Mouse (Mus musculus) CH12.LX (cell line): ENCODE measurements around the gene Usmg5. TPM values are rescaled to one million over a fixed set of nuclear protein-coding genes. Genes with fewer than 3 reads are reported as not detected.

Experiments
- DNase-seq: peaks from one replicate; pipeline ENCODE4 v3.0.0-alpha.2; 2013; ENCODE audit errors: extremely low read depth
- H3K27ac ChIP-seq: 2 replicates; pipeline ENCODE4 v1.5.1; 2012; ENCODE audit warnings: low read depth, mild to moderate bottlenecking, control low read depth, moderate library complexity; ENCODE audit not compliant: insufficient read depth
- H3K27me3 ChIP-seq: replicated peaks from 2 replicates; pipeline ENCODE3; 2012; ENCODE audit warnings: inconsistent platforms
- H3K36me3 ChIP-seq, 2 experiments: replicated peaks in 1 of 2; 2 replicates each; pipeline versions ENCODE3 to v1.6.1; 2012; ENCODE audit warnings: inconsistent platforms in 1 of 2, low read length in 1 of 2, mild to moderate bottlenecking in 1 of 2, mixed read lengths in 1 of 2, moderate library complexity in 1 of 2; ENCODE audit not compliant: control insufficient read depth in 1 of 2, insufficient read depth in 1 of 2
- H3K4me1 ChIP-seq, 2 experiments: 2 replicates each; pipeline ENCODE4 v1.6.1; 2012; ENCODE audit warnings: inconsistent platforms in 1 of 2, moderate library complexity in 1 of 2; ENCODE audit not compliant: insufficient read depth in 2 of 2, control insufficient read depth in 1 of 2
- H3K4me2 ChIP-seq: 2 replicates; pipeline ENCODE4 v1.6.1; 2012; ENCODE audit warnings: low read depth, mild to moderate bottlenecking, control low read depth; ENCODE audit not compliant: poor library complexity, insufficient read depth, severe bottlenecking
- H3K4me3 ChIP-seq, 3 experiments: fragments of 150-350 bp in 1 of 3; sonication (generic) in 1 of 3; replicated peaks in 1 of 3; 2 replicates each; pipeline versions ENCODE3 to v1.5.1; 2011 to 2012; ENCODE audit warnings: low read depth in 2 of 3, low read length in 2 of 3, mild to moderate bottlenecking in 2 of 3, moderate library complexity in 2 of 3, control low read depth in 1 of 3, improper control_type of control experiment in 1 of 3, inconsistent platforms in 1 of 3, mixed read lengths in 1 of 3; ENCODE audit not compliant: poor library complexity in 1 of 3
- H3K79me2 ChIP-seq: replicated peaks from 2 replicates; pipeline ENCODE4 v1.6.1; 2012; ENCODE audit warnings: mild to moderate bottlenecking, moderate library complexity; ENCODE audit not compliant: control insufficient read depth, poor library complexity, insufficient read depth, severe bottlenecking; ENCODE audit errors: extremely low read depth
- H3K9ac ChIP-seq: 2 replicates; pipeline ENCODE4 v1.6.1; 2012; ENCODE audit warnings: low read depth, mild to moderate bottlenecking, control low read depth, moderate library complexity; ENCODE audit not compliant: insufficient read depth
- H3K9me3 ChIP-seq: replicated peaks from 2 replicates; pipeline ENCODE3; 2012; ENCODE audit warnings: low read length, inconsistent platforms, mixed read lengths
- CTCF ChIP-seq, 2 experiments: IDR thresholded peaks in 1 of 2; conservative IDR thresholded peaks in 1 of 2; 2 replicates each; pipeline ENCODE4 v1.5.1; 2011 to 2012; ENCODE audit warnings: low read depth in 2 of 2, low read length in 2 of 2, improper control_type of control experiment in 1 of 2, inconsistent platforms in 1 of 2, mild to moderate bottlenecking in 1 of 2, moderate library complexity in 1 of 2
- ELF1 ChIP-seq: IDR thresholded peaks from 2 replicates; pipeline ENCODE4 v1.6.1; 2014; ENCODE audit warnings: low read depth, mild to moderate bottlenecking, inconsistent platforms, low read length, improper control_type of control experiment
- EP300 ChIP-seq: IDR thresholded peaks from 2 replicates; pipeline ENCODE4 v1.6.1; 2011; ENCODE audit warnings: low read length, improper control_type of control experiment
- GABPA ChIP-seq: IDR thresholded peaks from 2 replicates; pipeline ENCODE4 v1.6.1; 2012; ENCODE audit warnings: low read depth, low read length, improper control_type of control experiment, inconsistent platforms; ENCODE audit not compliant: insufficient replicate concordance
- HCFC1 ChIP-seq: IDR thresholded peaks from 2 replicates; pipeline ENCODE4 v1.6.1; 2012; ENCODE audit warnings: low read depth, mild to moderate bottlenecking, inconsistent platforms, low read length, improper control_type of control experiment
- JUN ChIP-seq: IDR thresholded peaks from 2 replicates; pipeline ENCODE4 v1.6.1; 2011; ENCODE audit warnings: low read depth, mild to moderate bottlenecking, low read length, improper control_type of control experiment, moderate library complexity; ENCODE audit not compliant: insufficient read depth
- JUND ChIP-seq: conservative IDR thresholded peaks from 2 replicates; pipeline ENCODE4 v1.6.1; 2011; ENCODE audit warnings: low read depth, low read length, improper control_type of control experiment
- MEF2A ChIP-seq: IDR thresholded peaks from 2 replicates; pipeline ENCODE4 v1.6.1; 2014; ENCODE audit warnings: low read depth, mild to moderate bottlenecking, inconsistent platforms, low read length, improper control_type of control experiment, borderline replicate concordance
- NELFE ChIP-seq: IDR thresholded peaks from 2 replicates; pipeline ENCODE4 v1.6.1; 2011; ENCODE audit warnings: low read depth, low read length, improper control_type of control experiment
- PAX5 ChIP-seq: IDR thresholded peaks from 2 replicates; pipeline ENCODE4 v1.6.1; 2012; ENCODE audit warnings: low read length, inconsistent platforms, mixed read lengths
- POLR2A ChIP-seq: IDR thresholded peaks from 2 replicates; pipeline ENCODE4 v1.6.1; 2011; ENCODE audit warnings: low read depth, mild to moderate bottlenecking, improper control_type of control experiment, low read length
- POLR2AphosphoS2 ChIP-seq: IDR thresholded peaks from 2 replicates; pipeline ENCODE4 v1.6.1; 2011; ENCODE audit warnings: low read depth, low read length, improper control_type of control experiment
- RAD21 ChIP-seq: IDR thresholded peaks from 2 replicates; pipeline ENCODE4 v1.6.1; 2011; ENCODE audit warnings: low read depth, mild to moderate bottlenecking, low read length, improper control_type of control experiment, moderate library complexity
- SIN3A ChIP-seq: IDR thresholded peaks from 2 replicates; pipeline ENCODE4 v1.6.1; 2012; ENCODE audit warnings: low read length, improper control_type of control experiment, inconsistent platforms
- SMC3 ChIP-seq: IDR thresholded peaks from 2 replicates; pipeline ENCODE4 v1.6.1; 2011; ENCODE audit warnings: low read depth, low read length, improper control_type of control experiment
- TCF12 ChIP-seq: IDR thresholded peaks from 2 replicates; pipeline ENCODE4 v1.6.1; 2014; ENCODE audit warnings: low read depth, mild to moderate bottlenecking, inconsistent platforms, low read length, improper control_type of control experiment
- USF1 ChIP-seq: IDR thresholded peaks from 2 replicates; pipeline ENCODE4 v1.6.1; 2014; ENCODE audit warnings: low read depth, mild to moderate bottlenecking, inconsistent platforms, low read length, improper control_type of control experiment
- ZC3H11A ChIP-seq: IDR thresholded peaks from 2 replicates; pipeline ENCODE4 v1.6.1; 2012; ENCODE audit warnings: low read depth, mild to moderate bottlenecking, inconsistent platforms, low read length, improper control_type of control experiment
- ZMIZ1 ChIP-seq: IDR thresholded peaks from 2 replicates; pipeline ENCODE4 v1.6.1; 2012; ENCODE audit warnings: low read depth, mild to moderate bottlenecking, inconsistent platforms, low read length, improper control_type of control experiment
- ZNF384 ChIP-seq: IDR thresholded peaks from 2 replicates; pipeline ENCODE4 v1.6.1; 2012; ENCODE audit warnings: low read depth, low read length, improper control_type of control experiment, inconsistent platforms
- dilution Hi-C: fragments of 300-500 bp; cut with MboI; formaldehyde crosslinking; loops from 2 replicates; pipeline ENCODE4 v1.14.3; 2020; ENCODE audit warnings: low sequenced_read_pairs; ENCODE audit not compliant: extremely low pct_unique_long_range_greater_than_20kb, extremely low pct_ligation_motif_present
- in situ Hi-C: fragments of 300-500 bp; cut with MboI; formaldehyde crosslinking; loops from 3 replicates; pipeline ENCODE4 v1.14.3; 2019; ENCODE audit warnings: low sequenced_read_pairs, low pct_ligation_motif_present, low pct_unique_long_range_greater_than_20kb, mixed read lengths
- polyA plus RNA-seq: library from polyadenylated mRNA; unstranded; fragments of >175 nt; gene quantifications from 2 replicates; pipeline ENCODE4 v1.2.1, GENCODE M21; 2012; ENCODE audit warnings: low read depth; ENCODE audit not compliant: insufficient read length
- total RNA-seq, 2 experiments: library from RNA; depleted of rRNA; stranded (reverse); fragments of 300-350 nt in 1 of 2; fragments of >200 nt in 1 of 2; gene quantifications; 2 replicates each; pipeline ENCODE4 v1.2.3; 2012 to 2014

Usmg5 gene
- total and polyA plus RNA-seq, 3 experiments, result 226 to 674 (median 646) TPM

- in situ Hi-C loops (no loop called here), dilution Hi-C loops (no loop called here)
- Histone ChIP-seq H3K9ac (no peak overlapping the region), H3K27ac (no peak overlapping the region), H3K27me3 (no peaks in the 10 kb centered on the region), H3K79me2 (peaks cover 10% of the 10 kb centered on the region), H3K4me1 (peaks cover 0 to 16% of the 10 kb centered on the region in 2 experiments; a peak in 2 of 4 replicates), H3K4me3 (no peak overlapping the region), H3K4me2 (no peak overlapping the region), H3K9me3 (no peaks in the 10 kb centered on the region), H3K36me3 (peaks cover 0 to 10% of the 10 kb centered on the region in 2 experiments)
- DNase-seq, result no peak
- no peak for TF ChIP-seq ZC3H11A
- TF ChIP-seq NELFE, result no peak
- no peak for TF ChIP-seq USF1
- no peak for TF ChIP-seq POLR2AphosphoS2
- TF ChIP-seq MEF2A, result no peak
- peak; percentile 3; the same call in 1 of the 2 replicates for TF ChIP-seq ZNF384
- peak; percentile 19 to 41; a peak in 3 of 4 replicates for TF ChIP-seq CTCF (conservative IDR thresholded peaks at IDR 0.05 in 1 of 2, IDR thresholded peaks at IDR 0.05 in 1 of 2; ENCODE audit: low read depth in 2 of 2, low read length in 2 of 2)
These were observed 24.6 kb downstream of the Usmg5 start for GRCm38 (mm10) chr19:47065860-47066259.

- TF ChIP-seq MEF2A, result no peak
- Histone ChIP-seq H3K79me2 (no peaks in the 10 kb centered on the region), H3K36me3 (no peaks in the 10 kb centered on the region), H3K9me3 (no peaks in the 10 kb centered on the region), H3K27ac (no peak overlapping the region), H3K4me2 (no peak overlapping the region), H3K4me1 (no peaks in the 10 kb centered on the region), H3K4me3 (no peak overlapping the region), H3K9ac (no peak overlapping the region), H3K27me3 (no peaks in the 10 kb centered on the region)
- no peak for DNase-seq
- dilution Hi-C loops, result no loop called here
- in situ Hi-C loops, result no loop called here
These were observed 32.8 kb downstream of the Usmg5 start for GRCm38 (mm10) chr19:47057684-47058083.

GRCm38 (mm10) chr19:47053471-47053870, 37.0 kb downstream of the Usmg5 start:
- DNase-seq, result no peak
- H3K27me3 ChIP-seq, result no peaks in the 10 kb centered on the region
- no peak overlapping the region for H3K9ac ChIP-seq
- H3K36me3 ChIP-seq, result peaks cover under 1 to 4% of the 10 kb centered on the region in 2 experiments
- in situ Hi-C loops, result no loop called here
- no peak overlapping the region for H3K27ac ChIP-seq
- H3K79me2 ChIP-seq, result peaks cover 11% of the 10 kb centered on the region
- H3K4me3 ChIP-seq, result no peak overlapping the region
- H3K4me1 ChIP-seq, result peaks cover 9 to 18% of the 10 kb centered on the region in 2 experiments
- H3K4me2 ChIP-seq, result no peak overlapping the region
- dilution Hi-C loops, result no loop called here
- no peak for TF ChIP-seq CTCF (conservative IDR thresholded peaks at IDR 0.05 in 1 of 2, IDR thresholded peaks at IDR 0.05 in 1 of 2; ENCODE audit: low read depth in 2 of 2, low read length in 2 of 2)
- no peak for TF ChIP-seq JUND
- no peak for TF ChIP-seq POLR2A
- TF ChIP-seq GABPA, result no peak
- TF ChIP-seq TCF12, result no peak
- TF ChIP-seq ZMIZ1, result no peak
- TF ChIP-seq SMC3, result no peak
- TF ChIP-seq ZNF384, result no peak
- TF ChIP-seq RAD21, result no peak
- no peak for TF ChIP-seq EP300
- TF ChIP-seq USF1, result no peak
- TF ChIP-seq JUN, result no peak
- no peak for TF ChIP-seq HCFC1
- no peak for TF ChIP-seq ELF1
- TF ChIP-seq PAX5, result no peak
- no peak for TF ChIP-seq SIN3A
- H3K9me3 ChIP-seq, result no peaks in the 10 kb centered on the region
